Mouse (Mus musculus): ENCODE results near the gene Tmem230.
"Not testable (repeated sequence)": the region's sequence is repeated elsewhere in the genome, so short reads cannot be mapped to it uniquely, and the experiment has no call there.

Tmem230 gene

GRCm38 (mm10) chr2:132272694-132273389 lies 25.2 kb upstream of the Tmem230 start:
- no peak for DNase-seq (ENCODE audit: low spot score in 2 of 2)

GRCm38 (mm10) chr2:132270331-132270951 lies 22.8 kb upstream of the Tmem230 start:
- no peak for DNase-seq (ENCODE audit: low spot score in 2 of 2)

GRCm38 (mm10) chr2:132269217-132269616 lies 21.6 kb upstream of the Tmem230 start:
- no peak for DNase-seq (ENCODE audit: low spot score in 2 of 2)

GRCm38 (mm10) chr2:132266086-132266485 lies 18.5 kb upstream of the Tmem230 start:
- DNase-seq (ENCODE audit: low spot score in 2 of 2): no peak

GRCm38 (mm10) chr2:132265196-132265595 lies 17.6 kb upstream of the Tmem230 start:
- no peak for DNase-seq (ENCODE audit: low spot score in 2 of 2)

GRCm38 (mm10) chr2:132264266-132264710 lies 16.7 kb upstream of the Tmem230 start:
- no peak for DNase-seq (ENCODE audit: low spot score in 2 of 2)

- DNase-seq (ENCODE audit: low spot score in 2 of 2): peak in 1 of 2 experiments; percentile 28
Measured at GRCm38 (mm10) chr2:132263421-132264265, 16.0 kb upstream of the Tmem230 start.

- DNase-seq (ENCODE audit: low spot score in 2 of 2): peak; percentile 98
Measured at GRCm38 (mm10) chr2:132262879-132263398, 15.3 kb upstream of the Tmem230 start, which contains the start of gene Cds2. Cds2 (plus strand) TSS chr2:132263148.

GRCm38 (mm10) chr2:132262175-132262574 lies 14.6 kb upstream of the Tmem230 start:
- no peak for DNase-seq (ENCODE audit: low spot score in 2 of 2)

GRCm38 (mm10) chr2:132260601-132261000 lies 13.0 kb upstream of the Tmem230 start:
- DNase-seq (ENCODE audit: low spot score in 2 of 2): no peak

- DNase-seq (ENCODE audit: low spot score in 2 of 2): no peak
Measured at GRCm38 (mm10) chr2:132257350-132258068, 9.9 kb upstream of the Tmem230 start.

GRCm38 (mm10) chr2:132253603-132254002 lies 6.0 kb upstream of the Tmem230 start:
- DNase-seq (ENCODE audit: low spot score in 2 of 2): no peak

GRCm38 (mm10) chr2:132252542-132253528 lies 5.2 kb upstream of the Tmem230 start, which contains the start of gene Pcna:
Pcna (minus strand) TSS chr2:132253314.
- peak; percentile 86 to 97 for DNase-seq (ENCODE audit: low spot score in 2 of 2)

- no peak for DNase-seq (ENCODE audit: low spot score in 2 of 2)
Measured at GRCm38 (mm10) chr2:132251911-132252310, 4.3 kb upstream of the Tmem230 start.

GRCm38 (mm10) chr2:132243370-132243769 lies 4.2 kb downstream of the Tmem230 start:
- DNase-seq (ENCODE audit: low spot score in 2 of 2): no peak

- peak in 1 of 2 experiments; percentile 17 for DNase-seq (ENCODE audit: low spot score in 2 of 2)
Measured at GRCm38 (mm10) chr2:132240457-132240856, 7.2 kb downstream of the Tmem230 start.

- not testable (repeated sequence) for DNase-seq (ENCODE audit: low spot score in 2 of 2)
Measured at GRCm38 (mm10) chr2:132239434-132239833, 8.2 kb downstream of the Tmem230 start.

GRCm38 (mm10) chr2:132235975-132236374 lies 11.6 kb downstream of the Tmem230 start:
- DNase-seq (ENCODE audit: low spot score in 2 of 2): no peak

- DNase-seq (ENCODE audit: low spot score in 2 of 2): no peak
Measured at GRCm38 (mm10) chr2:132235291-132235690, 12.3 kb downstream of the Tmem230 start.
